Mouse (Mus musculus): ENCODE data around the gene Nt5dc1. TPM values are rescaled to one million over a fixed set of nuclear protein-coding genes. Genes with fewer than 3 reads are reported as not detected.

The Nt5dc1 gene
- polyA plus RNA-seq, 1 experiment: 5.5 TPM

- H3K4me1 ChIP-seq (ENCODE audit: control insufficient read depth, insufficient read depth, insufficient read length): no peaks in the 10 kb centered on the region; the same call in 1 of the 2 replicates
- no peak overlapping the region for H3K27ac ChIP-seq (ENCODE audit: insufficient read depth, low read length)
- peaks cover 9% of the 10 kb centered on the region for H3K36me3 ChIP-seq (ENCODE audit: control insufficient read depth, insufficient read depth, low read length)
- no peak for DNase-seq (ENCODE audit: low read depth in 1 of 2, low spot score in 2 of 2)
- 81% methylated on average over 2 of the region's 2 CpGs for WGBS
- H3K27me3 ChIP-seq (ENCODE audit: control insufficient read depth, insufficient read depth, low read length): no peaks in the 10 kb centered on the region
- no peak for TF ChIP-seq POLR2A (IDR thresholded peaks at IDR 0.05; ENCODE audit: low read depth, low read length)
- TF ChIP-seq CTCF (IDR thresholded peaks at IDR 0.05; ENCODE audit: extremely low read depth, insufficient read depth, insufficient read length, insufficient replicate concordance): no peak
- H3K4me3 ChIP-seq (ENCODE audit: extremely low read depth, insufficient read depth, insufficient read length): no peak overlapping the region
Observed at GRCm38 (mm10) chr10:34320809-34321208, 97.5 kb downstream of the Nt5dc1 start.

- Histone ChIP-seq H3K4me3 (ENCODE audit: extremely low read depth, insufficient read depth, insufficient read length) (no peak overlapping the region), H3K27me3 (ENCODE audit: control insufficient read depth, insufficient read depth, low read length) (no peaks in the 10 kb centered on the region), H3K36me3 (ENCODE audit: control insufficient read depth, insufficient read depth, low read length) (peaks cover 10% of the 10 kb centered on the region), H3K27ac (ENCODE audit: insufficient read depth, low read length) (no peak overlapping the region), H3K4me1 (ENCODE audit: control insufficient read depth, insufficient read depth, insufficient read length) (no peaks in the 10 kb centered on the region; the same call in 1 of the 2 replicates)
- no peak for TF ChIP-seq CTCF (IDR thresholded peaks at IDR 0.05; ENCODE audit: extremely low read depth, insufficient read depth, insufficient read length, insufficient replicate concordance)
- no peak for TF ChIP-seq POLR2A (IDR thresholded peaks at IDR 0.05; ENCODE audit: low read depth, low read length)
- no peak for DNase-seq (ENCODE audit: low read depth in 1 of 2, low spot score in 2 of 2)
- 87% methylated on average over 2 of the region's 2 CpGs for WGBS
Observed at GRCm38 (mm10) chr10:34317217-34317606, 101.1 kb downstream of the Nt5dc1 start.

DNA sequence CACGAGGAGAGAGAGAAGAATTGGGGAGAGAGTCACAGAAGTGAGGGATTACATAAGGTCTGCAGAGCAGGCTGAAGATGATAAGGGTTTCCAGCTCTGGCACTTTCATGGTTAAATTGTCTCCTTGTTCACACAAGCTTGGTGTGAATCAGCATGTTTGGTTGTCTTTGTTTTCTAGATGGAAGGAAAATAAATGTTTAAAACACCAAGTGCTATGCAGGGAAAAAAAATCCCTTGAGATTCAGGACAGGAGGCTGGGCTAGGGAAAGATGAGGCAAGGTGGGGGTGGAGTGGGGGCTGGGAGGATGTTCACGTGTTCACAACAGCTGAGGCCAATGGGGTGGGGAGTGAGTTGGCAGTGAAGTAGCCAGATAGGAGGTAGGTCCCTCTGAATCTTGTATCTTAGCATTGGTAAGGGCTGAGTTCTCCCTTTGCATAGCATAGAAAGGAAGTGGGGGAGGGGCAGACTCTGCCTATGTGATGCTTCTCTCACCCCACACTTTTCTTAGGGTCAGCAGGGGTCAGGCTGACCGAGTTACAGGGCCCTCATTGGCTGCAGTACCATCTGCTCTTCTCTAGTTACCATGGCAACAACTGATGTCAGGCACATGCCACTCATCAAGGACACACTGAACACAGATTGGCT lies 101.7 kb downstream of the Nt5dc1 start:
- Histone ChIP-seq H3K4me1 (ENCODE audit: control insufficient read depth, insufficient read depth, insufficient read length) (no peaks in the 10 kb centered on the region; the same call in 1 of the 2 replicates), H3K27me3 (ENCODE audit: control insufficient read depth, insufficient read depth, low read length) (no peaks in the 10 kb centered on the region), H3K4me3 (ENCODE audit: extremely low read depth, insufficient read depth, insufficient read length) (no peak overlapping the region), H3K36me3 (ENCODE audit: control insufficient read depth, insufficient read depth, low read length) (peaks cover 6% of the 10 kb centered on the region), H3K27ac (ENCODE audit: insufficient read depth, low read length) (no peak overlapping the region)
- TF ChIP-seq POLR2A (IDR thresholded peaks at IDR 0.05; ENCODE audit: low read depth, low read length): no peak
- TF ChIP-seq CTCF (IDR thresholded peaks at IDR 0.05; ENCODE audit: extremely low read depth, insufficient read depth, insufficient read length, insufficient replicate concordance): no peak
- WGBS: 46% methylated on average over 3 of the region's 3 CpGs
- no peak for DNase-seq (ENCODE audit: low read depth in 1 of 2, low spot score in 2 of 2)

DNA sequence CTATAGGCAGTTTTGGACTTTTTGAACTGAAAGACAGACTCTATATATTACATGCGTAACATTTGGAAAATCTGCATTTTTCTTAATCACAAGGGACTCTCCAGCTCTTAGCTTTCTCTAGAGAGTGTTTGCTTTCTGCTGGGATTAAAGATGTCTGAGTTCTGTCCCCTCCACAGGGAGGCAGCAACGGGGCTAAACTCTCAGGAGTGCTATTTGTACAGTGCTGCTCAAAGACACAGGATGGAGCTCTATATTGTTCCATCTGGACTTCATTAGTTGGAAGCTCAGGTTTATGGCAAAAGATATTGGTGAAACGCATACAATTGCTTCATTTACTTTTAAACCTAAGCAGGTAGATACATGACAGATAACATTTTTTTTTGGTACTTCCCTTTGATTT lies 105.8 kb downstream of the Nt5dc1 start:
- Histone ChIP-seq H3K4me1 (ENCODE audit: control insufficient read depth, insufficient read depth, insufficient read length) (no peaks in the 10 kb centered on the region; the same call in 1 of the 2 replicates), H3K4me3 (ENCODE audit: extremely low read depth, insufficient read depth, insufficient read length) (no peak overlapping the region), H3K36me3 (ENCODE audit: control insufficient read depth, insufficient read depth, low read length) (peaks cover 4% of the 10 kb centered on the region), H3K27ac (ENCODE audit: insufficient read depth, low read length) (no peak overlapping the region), H3K27me3 (ENCODE audit: control insufficient read depth, insufficient read depth, low read length) (no peaks in the 10 kb centered on the region)
- WGBS: 81% methylated on average over 3 of the region's 3 CpGs
- TF ChIP-seq POLR2A (IDR thresholded peaks at IDR 0.05; ENCODE audit: low read depth, low read length) (no peak), CTCF (IDR thresholded peaks at IDR 0.05; ENCODE audit: extremely low read depth, insufficient read depth, insufficient read length, insufficient replicate concordance) (no peak)
- no peak for DNase-seq (ENCODE audit: low read depth in 1 of 2, low spot score in 2 of 2)

DNA sequence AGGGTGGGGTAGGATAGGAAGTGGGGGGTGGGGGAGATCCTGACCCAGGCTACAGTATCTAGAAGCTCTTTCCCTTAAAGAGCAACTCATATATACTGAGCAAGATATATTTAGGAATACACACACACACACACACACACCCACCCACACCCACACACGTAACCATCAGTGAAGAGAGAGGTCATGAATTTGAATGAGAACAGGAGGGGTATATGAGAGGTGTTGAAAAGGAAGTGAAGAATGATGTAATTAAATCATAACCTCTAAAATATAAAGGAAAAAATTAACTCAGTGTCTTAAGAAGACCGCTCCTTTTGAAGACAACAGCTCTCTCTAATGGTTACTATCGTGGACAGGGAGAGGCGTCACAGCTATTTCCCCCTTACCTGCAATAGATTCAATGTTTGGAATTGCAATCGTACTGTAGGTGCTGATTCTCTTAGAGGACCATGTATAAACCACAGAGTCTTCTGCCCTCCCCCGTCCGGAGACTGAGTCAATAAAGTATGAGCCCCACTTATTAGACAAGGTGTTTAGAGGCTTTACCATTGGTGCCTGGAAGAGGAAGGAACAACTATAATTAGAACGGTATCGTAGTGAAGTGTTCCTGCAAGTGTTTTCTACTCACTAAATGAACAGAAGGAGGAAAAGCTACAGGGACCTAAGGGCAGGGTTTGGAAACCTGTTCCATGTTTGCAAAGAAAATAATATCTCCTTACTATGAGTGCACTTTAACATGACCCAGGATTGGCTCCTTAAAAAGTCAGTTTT lies 108.3 kb downstream of the Nt5dc1 start:
- DNase-seq (ENCODE audit: low read depth in 1 of 2, low spot score in 2 of 2): no peak
- 59% methylated on average over 9 of the region's 9 CpGs for WGBS
- Histone ChIP-seq H3K4me1 (ENCODE audit: control insufficient read depth, insufficient read depth, insufficient read length) (no peaks in the 10 kb centered on the region), H3K27ac (ENCODE audit: insufficient read depth, low read length) (no peak overlapping the region), H3K27me3 (ENCODE audit: control insufficient read depth, insufficient read depth, low read length) (no peaks in the 10 kb centered on the region), H3K36me3 (ENCODE audit: control insufficient read depth, insufficient read depth, low read length) (peaks cover 4% of the 10 kb centered on the region), H3K4me3 (ENCODE audit: extremely low read depth, insufficient read depth, insufficient read length) (no peak overlapping the region)
- no peak for TF ChIP-seq POLR2A (IDR thresholded peaks at IDR 0.05; ENCODE audit: low read depth, low read length)
- no peak for TF ChIP-seq CTCF (IDR thresholded peaks at IDR 0.05; ENCODE audit: extremely low read depth, insufficient read depth, insufficient read length, insufficient replicate concordance)

DNA sequence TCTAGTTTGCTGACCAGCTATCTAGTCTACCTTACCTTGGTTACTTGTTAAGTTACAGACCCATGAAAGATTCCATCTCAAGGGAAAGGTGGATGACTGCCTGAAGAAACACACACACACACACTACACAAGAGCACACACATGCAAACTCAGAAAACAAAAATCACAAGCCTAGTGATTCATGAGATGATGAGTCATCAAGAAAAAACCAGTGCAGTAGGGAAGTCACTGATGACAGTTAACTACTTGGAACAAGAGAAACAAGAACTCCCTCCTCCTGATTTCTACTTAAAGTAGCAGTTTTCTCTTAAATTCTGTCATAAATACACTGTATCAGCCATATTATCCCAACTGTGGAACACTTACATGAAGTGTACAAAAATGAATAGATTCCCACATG lies 111.3 kb downstream of the Nt5dc1 start:
- DNase-seq (ENCODE audit: low read depth in 1 of 2, low spot score in 2 of 2): no peak
- H3K36me3 ChIP-seq (ENCODE audit: control insufficient read depth, insufficient read depth, low read length): peaks cover 4% of the 10 kb centered on the region; the same call in 1 of the 2 replicates
- no peaks in the 10 kb centered on the region for H3K4me1 ChIP-seq (ENCODE audit: control insufficient read depth, insufficient read depth, insufficient read length)
- H3K27ac ChIP-seq (ENCODE audit: insufficient read depth, low read length): no peak overlapping the region
- TF ChIP-seq POLR2A (IDR thresholded peaks at IDR 0.05; ENCODE audit: low read depth, low read length) (no peak), CTCF (IDR thresholded peaks at IDR 0.05; ENCODE audit: extremely low read depth, insufficient read depth, insufficient read length, insufficient replicate concordance) (no peak)
- no peaks in the 10 kb centered on the region for H3K27me3 ChIP-seq (ENCODE audit: control insufficient read depth, insufficient read depth, low read length)
- no peak overlapping the region for H3K4me3 ChIP-seq (ENCODE audit: extremely low read depth, insufficient read depth, insufficient read length)

GRCm38 (mm10) chr10:34300368-34300767 lies 118.0 kb downstream of the Nt5dc1 start:
- Histone ChIP-seq H3K4me3 (ENCODE audit: extremely low read depth, insufficient read depth, insufficient read length) (no peak overlapping the region), H3K27ac (ENCODE audit: insufficient read depth, low read length) (no peak overlapping the region), H3K27me3 (ENCODE audit: control insufficient read depth, insufficient read depth, low read length) (no peaks in the 10 kb centered on the region), H3K36me3 (ENCODE audit: control insufficient read depth, insufficient read depth, low read length) (peaks cover 2% of the 10 kb centered on the region; the same call in 1 of the 2 replicates), H3K4me1 (ENCODE audit: control insufficient read depth, insufficient read depth, insufficient read length) (peaks cover 12% of the 10 kb centered on the region; the same call in 1 of the 2 replicates)
- 84% methylated on average over 5 of the region's 5 CpGs for WGBS
- TF ChIP-seq CTCF (IDR thresholded peaks at IDR 0.05; ENCODE audit: extremely low read depth, insufficient read depth, insufficient read length, insufficient replicate concordance) (no peak), POLR2A (IDR thresholded peaks at IDR 0.05; ENCODE audit: low read depth, low read length) (no peak)
- no peak for DNase-seq (ENCODE audit: low read depth in 1 of 2, low spot score in 2 of 2)

All from spleen, adult 2 months (tissue).